Mouse (Mus musculus): ENCODE results near the gene Rin2.

DNA sequence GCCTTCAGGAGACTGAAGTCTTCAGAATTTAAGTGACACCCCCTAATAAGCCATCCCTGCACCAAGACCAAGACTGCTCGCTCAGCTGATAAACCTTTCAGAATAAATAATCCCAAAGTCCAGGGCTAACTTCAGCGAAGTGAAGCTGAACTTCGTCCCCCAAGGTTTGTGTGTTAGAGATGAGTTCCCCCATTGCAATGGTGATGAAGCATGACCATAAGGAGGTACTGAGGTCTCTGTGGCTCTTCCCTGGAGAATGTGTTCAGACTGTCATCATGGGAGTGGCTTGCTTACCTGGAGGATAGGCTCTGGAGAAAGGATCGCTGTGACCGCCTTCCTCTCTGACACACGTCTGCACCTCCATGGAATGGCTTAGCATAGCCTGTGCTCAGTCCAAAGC is 133.7 kb downstream of the Rin2 start:
- no peak for TF ChIP-seq GATA1 (IDR thresholded peaks at IDR 0.05; ENCODE audit: low read length)
- no peak for TF ChIP-seq TAL1 (IDR thresholded peaks at IDR 0.05; ENCODE audit: low read length)
